In the genomic region with DNA sequence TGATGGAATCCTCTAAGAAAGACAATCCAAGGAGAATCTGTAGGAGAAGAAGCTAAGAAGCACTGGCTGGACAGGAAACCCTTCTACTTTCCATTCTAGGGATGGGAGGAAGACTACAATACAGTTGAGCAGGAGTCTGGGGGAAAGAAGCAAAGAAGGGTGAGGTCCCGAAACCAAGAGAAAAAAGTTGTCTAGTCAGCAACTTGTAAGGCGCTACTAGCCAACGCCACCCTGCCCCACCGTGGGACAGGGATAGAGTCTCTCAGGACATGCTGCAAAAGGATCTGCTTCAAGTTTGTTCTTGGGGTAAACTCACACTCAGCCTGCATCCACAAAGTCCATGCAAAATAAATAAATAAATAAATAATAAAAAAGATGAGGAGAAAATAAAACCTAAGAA, we compare ENCODE assay signal across 10 mouse cellular contexts.
DNase-seq lines count a peak whose midpoint lies in the region; ATAC-seq and TF ChIP-seq lines count a peak whose summit lies in the region.
"Had no signal": no experiment of that assay in that cellular context is flagged by ENCODE, and none has a peak within 500 bp of the region (broad histone marks: within the 10 kb centered on the region; RNA-seq: fewer than 3 reads in every experiment).

No protein-coding gene starts in this region.

- H3K36me3 ChIP-seq in embryonic facial prominence, embryonic 13.5 days = no peaks in the 10 kb centered on the region
- H3K36me3 ChIP-seq in embryonic facial prominence, embryonic 10.5 days (replicated peaks) = no peaks in the 10 kb centered on the region; the same call in 1 of the 2 replicates
- no peaks in the 10 kb centered on the region for H3K36me3 ChIP-seq in forebrain, embryonic 11.5 days (ENCODE audit: control insufficient read depth, insufficient read depth, low read length)
- 0 out of 2 replicates have a peak, but pooled peaks cover under 1% of the 10 kb centered on the region for H3K36me3 ChIP-seq in hindbrain, embryonic 14.5 days (replicated peaks; ENCODE audit: control insufficient read depth, insufficient read depth)
- H3K36me3 ChIP-seq in neural tube, embryonic 13.5 days = no peaks in the 10 kb centered on the region

- peaks cover 45% of the 10 kb centered on the region for H3K4me1 ChIP-seq in embryonic facial prominence, embryonic 13.5 days
- H3K4me1 ChIP-seq in embryonic facial prominence, embryonic 10.5 days = peaks cover 63% of the 10 kb centered on the region
- peaks cover 24% of the 10 kb centered on the region for H3K4me1 ChIP-seq in forebrain, embryonic 11.5 days (replicated peaks; ENCODE audit: control insufficient read depth, insufficient read depth, low read length)
- H3K4me1 ChIP-seq in hindbrain, embryonic 14.5 days (replicated peaks; ENCODE audit: control insufficient read depth, insufficient read depth, low read length) = peaks cover 52% of the 10 kb centered on the region
- H3K4me1 ChIP-seq in neural tube, embryonic 13.5 days (replicated peaks) = peaks cover 64% of the 10 kb centered on the region
- H3K4me1 ChIP-seq: megakaryocyte, embryonic 14.5 days had no signal

- no peak for ATAC-seq in embryonic facial prominence, embryonic 13.5 days (ENCODE audit: insufficient number of reproducible peaks, insufficient read depth, low FRiP score, low TSS enrichment, low read depth)
- ATAC-seq in forebrain, embryonic 11.5 days (replicated peaks; ENCODE audit: low FRiP score) = no peak
- ATAC-seq in hindbrain, embryonic 14.5 days (ENCODE audit: low FRiP score) = no peak
- no peak; the same call in 1 of the 2 replicates for ATAC-seq in neural tube, embryonic 13.5 days (ENCODE audit: low read depth)
- ATAC-seq in megakaryocyte, adult 5-6 weeks (ENCODE audit: poor library complexity, severe bottlenecking) = no peak

- no peak overlapping the region for H3K4me3 ChIP-seq in embryonic facial prominence, embryonic 13.5 days
- no peak overlapping the region for H3K4me3 ChIP-seq in embryonic facial prominence, embryonic 10.5 days
- no peak overlapping the region for H3K4me3 ChIP-seq in forebrain, embryonic 11.5 days (ENCODE audit: low read depth, low read length)
- H3K4me3 ChIP-seq in hindbrain, embryonic 14.5 days (replicated peaks; ENCODE audit: low read length) = no peak overlapping the region
- no peak overlapping the region for H3K4me3 ChIP-seq in neural tube, embryonic 13.5 days
- H3K4me3 ChIP-seq in gastrocnemius, adult 2 months = no peak overlapping the region
- H3K4me3 ChIP-seq: megakaryocyte, embryonic 14.5 days had no signal

- TF ChIP-seq CTCF in gastrocnemius, adult 2 months (IDR thresholded peaks at IDR 0.05) = no peak

- intact Hi-C loops in gastrocnemius, adult 2 months (cut with DNase I) = no loop called here

- H3K9me3 ChIP-seq in embryonic facial prominence, embryonic 13.5 days = no peaks in the 10 kb centered on the region
- no peaks in the 10 kb centered on the region for H3K9me3 ChIP-seq in embryonic facial prominence, embryonic 10.5 days
- no peaks in the 10 kb centered on the region for H3K9me3 ChIP-seq in forebrain, embryonic 11.5 days (ENCODE audit: control insufficient read depth, low read length)
- H3K9me3 ChIP-seq in hindbrain, embryonic 14.5 days (ENCODE audit: control insufficient read depth, low read length) = no peaks in the 10 kb centered on the region
- H3K9me3 ChIP-seq in neural tube, embryonic 13.5 days = no peaks in the 10 kb centered on the region

- peak overlapping the region; percentile 33; the same call in 1 of the 2 replicates for H3K27ac ChIP-seq in embryonic facial prominence, embryonic 13.5 days
- no peak overlapping the region for H3K27ac ChIP-seq in embryonic facial prominence, embryonic 10.5 days (replicated peaks)
- H3K27ac ChIP-seq in forebrain, embryonic 11.5 days (ENCODE audit: low read depth, low read length) = peak overlapping the region; percentile 87
- peak overlapping the region; percentile 63 for H3K27ac ChIP-seq in hindbrain, embryonic 14.5 days
- peak overlapping the region; percentile 79; the same call in 1 of the 2 replicates for H3K27ac ChIP-seq in neural tube, embryonic 13.5 days (replicated peaks)
- H3K27ac ChIP-seq in gastrocnemius, adult 2 months = no peak overlapping the region

- peak overlapping the region; percentile 46; the same call in 1 of the 2 replicates for H3K4me2 ChIP-seq in embryonic facial prominence, embryonic 13.5 days
- H3K4me2 ChIP-seq in forebrain, embryonic 11.5 days (ENCODE audit: low read depth, low read length, severe bottlenecking) = no peak overlapping the region
- H3K4me2 ChIP-seq in hindbrain, embryonic 14.5 days (replicated peaks) = no peak overlapping the region
- no peak overlapping the region for H3K4me2 ChIP-seq in neural tube, embryonic 13.5 days
- H3K4me2 ChIP-seq: lung, embryonic 14.5 days had no signal

- DNase-seq in embryonic facial prominence, embryonic 10.5 days (ENCODE audit: low spot score) = no peak
- no peak for DNase-seq in forebrain, embryonic 11.5 days (ENCODE audit: low spot score)
- DNase-seq in hindbrain, embryonic 14.5 days (ENCODE audit: low spot score) = no peak
- DNase-seq in gastrocnemius, adult 2 months = no peak
- DNase-seq: thymus, adult 2 months had no signal

- 89% methylated on average over 4 of the region's 4 CpGs for WGBS in embryonic facial prominence, embryonic 13.5 days
- WGBS in embryonic facial prominence, embryonic 10.5 days = 94% methylated on average over 4 of the region's 4 CpGs
- WGBS in forebrain, embryonic 11.5 days = 89% methylated on average over 4 of the region's 4 CpGs
- 81% methylated on average over 4 of the region's 4 CpGs for WGBS in hindbrain, embryonic 14.5 days
- 88% methylated on average over 4 of the region's 4 CpGs for WGBS in neural tube, embryonic 13.5 days

- no peak overlapping the region for H3K9ac ChIP-seq in embryonic facial prominence, embryonic 13.5 days
- H3K9ac ChIP-seq in forebrain, embryonic 11.5 days (ENCODE audit: low read length) = no peak overlapping the region
- H3K9ac ChIP-seq in hindbrain, embryonic 14.5 days = no peak overlapping the region
- no peak overlapping the region for H3K9ac ChIP-seq in neural tube, embryonic 13.5 days
- H3K9ac ChIP-seq: lung, embryonic 14.5 days had no signal

- no peaks in the 10 kb centered on the region for H3K27me3 ChIP-seq in embryonic facial prominence, embryonic 13.5 days
- H3K27me3 ChIP-seq in embryonic facial prominence, embryonic 10.5 days (replicated peaks; ENCODE audit: low read depth, poor library complexity, severe bottlenecking) = no peaks in the 10 kb centered on the region
- H3K27me3 ChIP-seq in forebrain, embryonic 11.5 days (ENCODE audit: control insufficient read depth, insufficient read depth, low read length) = no peaks in the 10 kb centered on the region
- no peaks in the 10 kb centered on the region for H3K27me3 ChIP-seq in hindbrain, embryonic 14.5 days (ENCODE audit: control insufficient read depth, insufficient read depth, low read length)
- no peaks in the 10 kb centered on the region for H3K27me3 ChIP-seq in neural tube, embryonic 13.5 days
- H3K27me3 ChIP-seq: megakaryocyte, embryonic 14.5 days had no signal

Comparison
In these comparisons a context has a peak if more than half of its experiments do, and no peak if none do; other contexts are left out.
1. H3K27ac ChIP-seq: peak in embryonic facial prominence, embryonic 13.5 days (single experiment), forebrain, embryonic 11.5 days (single experiment), hindbrain, embryonic 14.5 days (single experiment) and neural tube, embryonic 13.5 days (single experiment); none in embryonic facial prominence, embryonic 10.5 days (single experiment) and gastrocnemius, adult 2 months (single experiment).